Mouse (Mus musculus): ENCODE data around the gene Ccnd1.

DNA sequence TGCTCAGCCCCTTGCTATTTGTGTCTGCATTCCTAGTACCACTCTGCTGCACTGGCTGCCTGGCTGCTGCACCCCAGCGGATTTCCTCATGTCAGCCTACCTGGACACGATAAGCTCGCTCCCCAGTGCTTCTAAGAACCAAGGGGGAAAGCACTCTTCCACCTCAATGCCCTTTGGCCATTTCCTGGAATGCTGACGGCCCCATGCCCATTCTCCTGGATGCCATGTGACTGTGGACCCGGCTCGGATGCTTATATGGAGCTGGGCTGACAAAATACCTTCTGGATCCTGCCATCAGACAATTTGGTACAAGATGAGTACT is 10.9 kb downstream of the Ccnd1 start:
- TF ChIP-seq POLR2A (IDR thresholded peaks at IDR 0.05; ENCODE audit: low read depth, low read length), result no peak
- TF ChIP-seq CTCF (IDR thresholded peaks at IDR 0.05; ENCODE audit: extremely low read depth, insufficient read length, insufficient replicate concordance, low read depth, low read length), result no peak

All from small intestine, adult 2 months (tissue).